Mouse (Mus musculus) heart, embryonic 16.5 days (tissue): ENCODE data around the gene Ankrd23. TPM values are rescaled to one million over a fixed set of nuclear protein-coding genes. Genes with fewer than 3 reads are reported as not detected.
A peak's percentile ranks its signal among the peaks of the same experiment; 100 is the strongest.

Source experiments
- ATAC-seq: fragments of 200-750 bp; cut with Nextera tagmentation; replicated peaks from 2 replicates; pipeline ENCODE4 v1.8.0; 2017; ENCODE audit warnings: moderate number of reproducible peaks; ENCODE audit not compliant: insufficient read depth, low FRiP score; ENCODE audit errors: extremely low read depth
- H3K27ac ChIP-seq: fragments of 300-500 bp; sonication (generic); 2 replicates; pipeline ENCODE4 v1.5.1; 2014; ENCODE audit warnings: mild to moderate bottlenecking, low read length, control low read depth, moderate library complexity
- H3K27me3 ChIP-seq: fragments of 300-500 bp; sonication (generic); 2 replicates; pipeline ENCODE4 v1.6.1; 2014; ENCODE audit warnings: low read length, mixed read lengths; ENCODE audit not compliant: control insufficient read depth, insufficient read depth
- H3K36me3 ChIP-seq: fragments of 300-500 bp; sonication (generic); 2 replicates; pipeline ENCODE4 v1.6.1; 2014; ENCODE audit not compliant: control insufficient read depth, insufficient read depth
- H3K4me1 ChIP-seq: fragments of 300-500 bp; sonication (generic); 2 replicates; pipeline ENCODE4 v1.6.1; 2014; ENCODE audit warnings: low read length, mixed read lengths; ENCODE audit not compliant: control insufficient read depth, insufficient read depth
- H3K4me2 ChIP-seq: fragments of 300-500 bp; sonication (generic); 2 replicates; pipeline ENCODE4 v1.6.1; 2014; ENCODE audit warnings: low read depth, mild to moderate bottlenecking, control low read depth, low read length
- H3K4me3 ChIP-seq: fragments of 300-500 bp; sonication (generic); 2 replicates; pipeline ENCODE4 v1.5.1; 2014; ENCODE audit warnings: mild to moderate bottlenecking, control low read depth, low read length
- H3K9ac ChIP-seq: fragments of 300-500 bp; sonication (generic); 2 replicates; pipeline ENCODE4 v1.6.1; 2014; ENCODE audit warnings: low read length, control low read depth
- H3K9me3 ChIP-seq: fragments of 300-500 bp; sonication (generic); replicated peaks from 2 replicates; pipeline ENCODE4 v1.6.1; 2016; ENCODE audit warnings: low read length; ENCODE audit not compliant: control insufficient read depth
- WGBS: fragments of 180-500 bp; shearing (Covaris S2); extraction: QIAGEN DNeasy Blood & Tissue Kit; methylation state at CpG from one replicate; pipeline ENCODE4 v1.1.7; 2014; 5-methylcytosine and 5-hydroxymethylcytosine counted together
- polyA plus RNA-seq: library from polyadenylated mRNA; unstranded; fragments of >200 nt; fragmentation: Nextera tagmentation; extraction: Ambion mirVana; gene quantifications from 2 replicates; pipeline ENCODE4 v1.2.1, GENCODE M21; 2015

Gene Ankrd23
- polyA plus RNA-seq, 1 experiment from 2014 or later = 30.2 TPM

GRCm38 (mm10) chr1:36541844-36542243 is 5.2 kb upstream of the Ankrd23 start:
- Histone ChIP-seq H3K27ac (no peak overlapping the region), H3K4me3 (no peak overlapping the region), H3K4me1 (peaks cover 21% of the 10 kb centered on the region), H3K4me2 (no peak overlapping the region), H3K9me3 (no peaks in the 10 kb centered on the region), H3K27me3 (no peaks in the 10 kb centered on the region), H3K36me3 (peaks cover 20% of the 10 kb centered on the region), H3K9ac (no peak overlapping the region)
- 87% methylated on average over 16 of the region's 16 CpGs for WGBS
- no peak for ATAC-seq

- H3K4me3 ChIP-seq = no peak overlapping the region
- no peak overlapping the region for H3K27ac ChIP-seq
- 93% methylated on average over 12 of the region's 12 CpGs for WGBS
- peaks cover 20% of the 10 kb centered on the region for H3K36me3 ChIP-seq
- no peak for ATAC-seq
- peaks cover 24% of the 10 kb centered on the region for H3K4me1 ChIP-seq
- no peak overlapping the region for H3K9ac ChIP-seq
- H3K9me3 ChIP-seq = no peaks in the 10 kb centered on the region
- no peaks in the 10 kb centered on the region for H3K27me3 ChIP-seq
- H3K4me2 ChIP-seq = no peak overlapping the region
Measured at GRCm38 (mm10) chr1:36540807-36541206, 4.1 kb upstream of the Ankrd23 start.

- no peaks in the 10 kb centered on the region for H3K27me3 ChIP-seq
- 89% methylated on average over 11 of the region's 11 CpGs for whole genome bisulfite sequencing
- peak overlapping the region; percentile 82 for H3K27ac ChIP-seq
- no peaks in the 10 kb centered on the region for H3K9me3 ChIP-seq
- H3K4me2 ChIP-seq = no peak overlapping the region
- no peak for ATAC-seq
- H3K9ac ChIP-seq = no peak overlapping the region
- peaks cover 28% of the 10 kb centered on the region for H3K4me1 ChIP-seq
- peaks cover 20% of the 10 kb centered on the region for H3K36me3 ChIP-seq
- H3K4me3 ChIP-seq = no peak overlapping the region
Measured at GRCm38 (mm10) chr1:36540132-36540531, 3.4 kb upstream of the Ankrd23 start.

GRCm38 (mm10) chr1:36539186-36539585 is 2.5 kb upstream of the Ankrd23 start, which contains the start of gene Gm42417:
Gm42417 (minus strand) TSS chr1:36539429.
- no peak within 1 kb of the TSS for H3K4me3 ChIP-seq
- H3K27me3 ChIP-seq = no peaks in the 10 kb centered on the region
- H3K27ac ChIP-seq = peak within 1 kb of the TSS; percentile 82
- WGBS = 29% methylated on average over 9 of the region's 9 CpGs
- ATAC-seq = peak; percentile 88
- no peaks in the 10 kb centered on the region for H3K9me3 ChIP-seq
- H3K36me3 ChIP-seq = peaks cover 20% of the 10 kb centered on the region
- H3K4me2 ChIP-seq = no peak within 1 kb of the TSS
- H3K9ac ChIP-seq = peak within 1 kb of the TSS; percentile 48
- H3K4me1 ChIP-seq = peaks cover 38% of the 10 kb centered on the region

GRCm38 (mm10) chr1:36538727-36539126 is 2.0 kb upstream of the Ankrd23 start:
- WGBS = 73% methylated on average over 4 of the region's 4 CpGs
- H3K27me3 ChIP-seq = no peaks in the 10 kb centered on the region
- H3K4me2 ChIP-seq = no peak overlapping the region
- H3K4me1 ChIP-seq = peaks cover 42% of the 10 kb centered on the region
- no peak overlapping the region for H3K4me3 ChIP-seq
- peak overlapping the region; percentile 48 for H3K9ac ChIP-seq
- H3K36me3 ChIP-seq = peaks cover 20% of the 10 kb centered on the region
- H3K27ac ChIP-seq = peak overlapping the region; percentile 82
- H3K9me3 ChIP-seq = no peaks in the 10 kb centered on the region
- ATAC-seq = no peak

- Histone ChIP-seq H3K27me3 (no peaks in the 10 kb centered on the region), H3K27ac (peak overlapping the region; percentile 98), H3K36me3 (peaks cover 17% of the 10 kb centered on the region), H3K4me1 (peaks cover 54% of the 10 kb centered on the region), H3K4me3 (no peak overlapping the region), H3K9ac (peak overlapping the region; percentile 49; the same call in 1 of the 2 replicates), H3K9me3 (no peaks in the 10 kb centered on the region), H3K4me2 (peak overlapping the region; percentile 21; the same call in 1 of the 2 replicates)
- no peak for ATAC-seq
- WGBS = 37% methylated on average over 8 of the region's 8 CpGs
Measured at GRCm38 (mm10) chr1:36536397-36536728, 320 bp downstream of the Ankrd23 start.

GRCm38 (mm10) chr1:36535477-36536396 is 946 bp downstream of the Ankrd23 start:
- Histone ChIP-seq H3K4me2 (peak overlapping the region; percentile 36), H3K9ac (peak overlapping the region; percentile 58), H3K36me3 (peaks cover 14% of the 10 kb centered on the region), H3K27ac (peak overlapping the region; percentile 98), H3K9me3 (no peaks in the 10 kb centered on the region), H3K27me3 (no peaks in the 10 kb centered on the region), H3K4me1 (peaks cover 60% of the 10 kb centered on the region), H3K4me3 (no peak overlapping the region)
- ATAC-seq = peak; percentile 53
- WGBS = 66% methylated on average over 11 of the region's 11 CpGs

GRCm38 (mm10) chr1:36534595-36535058 is 2.1 kb downstream of the Ankrd23 start:
- Histone ChIP-seq H3K4me2 (peak overlapping the region; percentile 16), H3K27ac (peak overlapping the region; percentile 98), H3K9ac (peak overlapping the region; percentile 58), H3K4me1 (peaks cover 63% of the 10 kb centered on the region), H3K9me3 (no peaks in the 10 kb centered on the region), H3K4me3 (no peak overlapping the region), H3K36me3 (peaks cover 13% of the 10 kb centered on the region), H3K27me3 (no peaks in the 10 kb centered on the region)
- ATAC-seq = no peak
- WGBS = 55% methylated on average over 6 of the region's 6 CpGs

GRCm38 (mm10) chr1:36533546-36533945 is 3.1 kb downstream of the Ankrd23 start:
- H3K4me2 ChIP-seq = no peak overlapping the region
- H3K4me1 ChIP-seq = peaks cover 59% of the 10 kb centered on the region
- 61% methylated on average over 6 of the region's 6 CpGs for WGBS
- ATAC-seq = no peak
- H3K9ac ChIP-seq = no peak overlapping the region
- H3K27me3 ChIP-seq = no peaks in the 10 kb centered on the region
- no peak overlapping the region for H3K27ac ChIP-seq
- H3K4me3 ChIP-seq = no peak overlapping the region
- H3K36me3 ChIP-seq = peaks cover 6% of the 10 kb centered on the region
- H3K9me3 ChIP-seq = no peaks in the 10 kb centered on the region
